Mouse (Mus musculus): ENCODE measurements at regions not wholly inside any gene's neighbourhood (a gene's known extent, or its start where the extent isn't known, plus 50 kb on each side); places are given as distances from the start of the nearest gene placed in this dataset.

GRCm38 (mm10) chr6:51727191-51727590 is 203.5 kb downstream of the Snx10 start:
- TF ChIP-seq POLR2A (IDR thresholded peaks at IDR 0.05; ENCODE audit: insufficient read depth, low read depth, low read length) = no peak
- TF ChIP-seq CTCF (IDR thresholded peaks at IDR 0.05; ENCODE audit: insufficient read depth, low read depth, low read length) = no peak

Measured in olfactory bulb, adult 2 months (tissue).